Mouse (Mus musculus) yolk sac, embryonic 10.5 days (tissue): ENCODE measurements around the gene Arf5.

Experiments
- DNase-seq: peaks from one replicate; pipeline ENCODE4 v3.0.0-alpha.2; 2017; ENCODE audit warnings: low spot score

Gene Arf5

DNA sequence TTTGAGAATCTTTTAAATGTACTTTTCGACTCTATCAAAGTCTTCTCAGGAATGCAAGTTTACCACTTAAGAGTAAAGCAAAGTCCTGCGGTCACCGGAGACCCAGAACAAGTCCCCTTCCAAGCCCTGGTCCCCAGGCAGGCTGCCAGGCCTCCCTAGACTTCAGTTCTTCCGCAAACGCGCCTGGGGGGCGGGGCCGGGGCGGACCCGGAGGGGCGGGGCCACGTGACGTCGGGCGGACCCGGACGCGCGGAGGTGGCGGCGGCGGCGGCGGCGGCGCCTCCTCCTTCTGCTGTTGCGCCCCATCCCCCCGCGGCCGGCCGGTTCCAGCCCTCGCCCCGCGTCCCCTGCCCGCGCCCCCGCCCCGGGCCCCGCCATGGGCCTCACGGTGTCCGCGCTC is at the start of gene Arf5:
Gene Arf5, plus strand, starts transcription at position 248 of the 400 bp plus-strand sequence.
- DNase-seq: peak; percentile 89

DNA sequence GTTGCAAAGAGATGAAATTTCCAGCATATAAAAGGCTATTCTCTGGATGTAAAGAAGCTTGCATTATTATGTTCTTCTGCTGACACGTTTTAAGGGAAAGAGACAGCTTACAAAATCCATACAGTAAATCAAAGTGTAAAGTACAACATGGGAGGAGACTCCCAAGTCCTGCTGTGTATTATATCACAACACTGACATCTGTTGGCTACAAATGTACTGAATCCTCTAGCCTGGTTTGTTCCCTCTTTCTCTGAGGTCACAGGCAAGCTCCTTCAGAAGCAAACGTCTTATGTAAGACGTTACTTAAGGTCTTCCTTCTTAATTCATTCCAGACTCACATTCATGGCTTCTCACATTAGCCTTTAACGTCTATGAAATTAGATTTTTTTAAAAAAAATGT is 41.4 kb upstream of the Arf5 start:
- DNase-seq: no peak

DNA sequence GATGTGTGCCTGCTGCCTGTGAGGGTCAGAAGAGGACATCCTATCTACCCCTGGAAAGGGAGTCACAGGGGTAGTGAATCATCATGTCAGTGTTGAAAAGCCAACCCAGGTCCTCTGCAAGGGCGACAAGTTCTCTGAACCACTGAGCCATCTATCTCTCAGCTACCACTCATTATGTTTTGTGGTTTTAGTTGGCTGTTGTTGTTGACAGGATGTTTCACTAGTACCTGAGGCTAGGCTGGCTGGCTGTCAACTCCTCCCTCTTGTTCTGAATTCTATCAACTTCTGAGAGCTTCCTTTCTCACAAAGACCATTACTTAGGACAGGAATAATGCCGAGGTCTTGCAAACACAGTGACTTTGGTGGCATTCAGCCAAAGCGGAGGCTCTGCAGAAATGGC is 38.2 kb upstream of the Arf5 start:
- no peak for DNase-seq

DNA sequence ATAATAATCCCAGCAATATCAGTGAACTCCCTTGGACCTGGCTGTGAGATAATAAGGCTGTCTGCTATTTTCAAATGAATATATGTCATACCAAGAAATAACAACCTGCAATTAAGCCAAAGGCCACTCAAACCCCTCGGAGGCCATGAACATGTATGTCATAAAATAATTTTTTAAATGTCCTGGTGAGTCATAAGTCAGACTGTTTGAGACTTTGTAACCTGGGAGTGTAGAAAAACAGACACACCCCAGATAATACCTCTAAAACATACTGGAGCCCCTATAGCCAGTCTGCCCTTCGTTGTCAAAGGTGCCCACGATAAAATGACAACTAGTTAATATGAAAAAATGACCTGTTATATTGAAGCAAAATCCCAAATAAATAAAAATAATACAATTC is 34.3 kb upstream of the Arf5 start:
- DNase-seq: no peak

DNA sequence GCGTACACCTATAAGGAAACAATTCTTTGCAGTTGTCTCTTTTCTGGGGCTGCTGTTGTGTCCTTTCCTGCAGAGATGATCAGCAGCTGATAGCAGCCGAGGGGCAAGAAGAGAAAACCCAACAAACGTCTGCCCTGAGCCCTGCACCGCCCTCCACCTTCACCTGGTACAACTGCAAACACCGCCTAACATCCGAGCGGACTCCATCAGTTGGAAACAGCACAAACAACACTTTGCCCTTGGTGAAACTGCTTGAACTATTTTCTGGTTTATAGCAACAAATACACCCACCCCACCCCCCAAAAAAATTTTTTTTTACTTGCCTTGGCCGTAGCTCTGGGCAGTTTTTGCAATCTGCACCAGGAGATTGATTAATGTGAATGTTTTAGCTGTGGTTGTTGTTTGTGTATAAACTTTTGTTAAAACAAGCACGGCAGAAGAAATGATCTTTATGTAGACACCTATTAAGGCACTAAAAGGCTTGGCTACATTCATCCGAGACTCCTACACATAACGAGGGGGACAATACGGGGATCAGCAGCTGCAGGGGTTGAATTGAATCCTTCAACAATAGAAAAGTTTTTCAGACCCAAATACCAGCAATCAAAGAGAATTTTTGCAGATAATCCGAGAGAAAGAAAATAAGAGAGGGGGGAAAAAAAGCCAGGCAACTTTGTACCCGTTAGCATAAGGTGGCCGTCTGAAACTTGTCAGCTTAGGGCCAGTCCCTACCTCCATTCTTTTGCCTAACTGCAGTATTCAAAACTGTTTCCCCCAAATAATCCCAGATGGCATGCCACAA is 27.1 kb upstream of the Arf5 start:
- no peak for DNase-seq

DNA sequence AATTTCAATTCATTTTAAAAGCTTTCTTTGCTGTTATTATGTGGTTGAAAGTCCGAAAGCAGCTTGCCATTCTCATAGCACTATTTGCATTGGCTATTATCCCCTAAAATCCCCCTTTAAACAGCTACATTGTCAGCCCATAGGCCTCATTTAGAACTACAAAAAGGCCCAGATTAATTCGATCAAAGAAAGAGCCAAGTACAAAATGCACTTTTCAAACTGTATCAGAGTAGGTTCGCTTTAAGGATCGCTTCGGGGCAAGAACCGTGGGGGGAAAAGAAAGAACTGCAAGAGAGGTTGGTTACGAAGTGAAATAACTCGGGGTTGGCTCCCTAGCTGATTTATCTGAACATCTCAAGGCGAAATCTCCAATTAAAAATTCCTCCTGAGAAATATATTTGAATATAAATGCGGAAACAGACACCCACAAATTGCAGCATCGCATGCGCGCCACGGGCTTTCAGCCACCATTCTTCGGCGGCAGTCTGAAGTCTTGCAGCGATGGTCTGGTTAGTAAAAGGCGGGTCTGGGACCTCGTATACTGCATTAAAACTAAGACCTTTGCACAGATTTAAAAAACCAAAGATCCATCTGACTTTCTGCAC is 26.4 kb upstream of the Arf5 start:
- peak; percentile 11 for DNase-seq

DNA sequence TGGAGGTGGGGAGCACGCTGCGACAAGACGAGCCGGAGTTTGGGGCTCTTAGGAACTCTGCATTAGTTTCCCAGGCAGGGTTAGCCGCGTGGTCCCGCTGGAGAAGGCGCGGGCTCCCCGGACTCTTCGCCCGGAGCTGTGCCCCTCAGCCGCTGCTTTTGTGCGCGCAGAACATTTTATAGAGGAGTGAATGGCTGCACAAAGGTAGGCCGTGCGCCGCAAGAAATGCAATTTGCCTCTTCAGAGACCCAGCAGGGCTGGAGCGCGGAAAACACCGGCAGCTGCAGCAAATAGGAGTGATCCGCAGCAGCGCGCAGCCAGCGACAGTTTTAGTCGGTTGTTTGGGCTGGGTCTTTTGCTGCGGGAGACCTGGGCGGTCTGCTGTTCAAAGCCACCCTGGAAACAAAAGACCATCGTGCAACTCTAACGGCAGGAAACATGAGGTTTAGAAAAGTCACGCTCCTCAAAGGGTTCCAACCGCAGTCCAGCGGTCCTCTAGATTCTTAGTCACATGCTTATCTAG is 25.6 kb upstream of the Arf5 start, which contains the start of gene Zfp800:
Gene Zfp800, minus strand, starts transcription at position 325 of the 523 bp plus-strand sequence.
- peak; percentile 18 for DNase-seq

DNA sequence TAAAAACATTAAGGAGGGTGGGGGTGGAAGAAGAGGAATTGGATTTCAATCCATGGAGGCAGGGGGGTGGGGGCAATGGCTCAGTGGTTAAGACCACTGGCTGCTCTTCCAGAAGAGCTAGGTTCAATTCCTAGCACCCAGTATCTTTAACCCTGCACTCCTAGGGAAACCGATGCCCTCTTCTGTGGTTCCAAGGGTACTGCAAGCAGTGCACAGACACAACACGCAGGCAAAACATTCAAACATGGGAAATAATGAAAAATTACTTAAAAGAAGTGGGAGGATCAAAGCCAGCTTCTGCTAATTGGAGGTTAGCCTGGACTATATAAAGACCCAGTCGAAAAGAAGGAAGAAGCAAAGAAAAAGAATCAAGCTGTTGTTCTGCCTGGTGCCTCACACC is 24.6 kb upstream of the Arf5 start:
- no peak for DNase-seq

DNA sequence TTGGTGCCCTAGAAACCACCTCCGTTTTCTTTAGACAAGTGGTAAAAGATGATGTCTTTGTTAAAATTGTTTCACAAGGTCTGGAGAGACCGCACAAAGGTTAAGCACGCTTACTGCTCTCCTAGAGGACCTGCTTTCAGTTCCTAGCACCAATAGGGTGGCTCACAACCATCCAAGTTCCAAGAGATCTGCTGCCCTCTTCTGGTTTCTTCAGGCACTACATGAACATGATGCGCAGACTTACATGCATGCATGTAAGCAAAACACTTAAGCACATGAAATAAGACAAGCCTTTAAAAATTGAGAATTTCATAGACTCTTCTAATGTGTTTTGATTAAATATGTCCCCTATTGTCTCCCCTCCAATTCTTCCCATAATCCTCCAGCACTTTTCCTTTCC is 23.6 kb upstream of the Arf5 start:
- no peak for DNase-seq

DNA sequence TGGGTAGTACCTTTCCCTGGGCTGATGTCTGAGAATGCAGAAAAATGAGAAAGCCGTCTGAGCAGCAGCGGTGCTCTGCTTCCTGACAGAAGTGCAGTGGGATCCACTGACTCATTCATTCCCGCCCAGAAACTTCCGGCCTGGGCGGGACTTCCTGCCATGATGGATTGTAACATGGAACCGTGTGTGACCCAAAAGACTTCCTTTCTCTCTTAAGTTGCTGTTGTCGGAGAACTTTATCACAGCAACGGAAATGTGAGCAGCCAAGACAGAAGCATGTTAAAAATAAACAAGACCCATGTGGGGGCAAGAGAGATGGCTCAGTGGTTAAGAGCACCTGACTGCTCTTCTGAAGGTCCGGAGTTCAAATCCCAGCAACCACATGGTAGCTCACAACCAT is 13.3 kb upstream of the Arf5 start:
- no peak for DNase-seq

DNA sequence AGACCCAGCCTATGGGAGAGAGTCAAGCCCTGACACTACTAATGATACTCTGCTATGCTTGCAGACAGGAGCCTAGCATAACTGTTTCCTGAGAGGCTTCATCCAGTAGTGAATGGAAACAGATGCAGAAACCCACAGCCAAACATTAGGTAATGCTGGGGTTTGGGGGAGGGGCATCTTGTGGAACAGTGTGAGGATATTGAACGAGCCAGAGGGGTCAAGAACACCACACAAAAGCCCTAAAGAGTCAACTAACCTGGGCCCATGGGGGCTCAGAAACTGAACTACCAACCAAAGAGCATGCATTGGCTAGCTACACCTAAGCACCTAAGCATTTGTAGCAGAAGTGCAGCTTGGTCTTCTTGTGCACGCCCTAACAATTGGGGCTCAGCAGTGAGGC is 12.1 kb upstream of the Arf5 start:
- no peak for DNase-seq

DNA sequence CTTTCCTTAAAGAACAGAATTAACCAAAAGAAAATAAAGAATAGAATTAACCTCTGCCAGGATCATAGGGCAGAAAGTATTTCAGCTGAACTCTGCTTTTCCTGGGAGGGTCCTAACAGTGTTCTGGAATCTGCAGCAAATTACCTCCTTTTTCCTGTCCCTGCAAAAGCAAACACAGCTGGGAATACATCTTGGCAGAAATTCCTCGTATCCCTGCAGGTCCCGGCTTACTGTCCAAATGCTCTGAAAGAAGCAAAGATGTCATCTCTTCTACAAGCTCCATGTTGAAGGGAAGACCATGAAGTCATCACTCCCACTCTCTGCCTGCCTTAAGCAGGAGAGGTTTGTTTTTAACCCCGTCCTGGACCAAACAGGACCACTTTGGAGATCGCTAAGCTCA is 6.4 kb upstream of the Arf5 start:
- no peak for DNase-seq

DNA sequence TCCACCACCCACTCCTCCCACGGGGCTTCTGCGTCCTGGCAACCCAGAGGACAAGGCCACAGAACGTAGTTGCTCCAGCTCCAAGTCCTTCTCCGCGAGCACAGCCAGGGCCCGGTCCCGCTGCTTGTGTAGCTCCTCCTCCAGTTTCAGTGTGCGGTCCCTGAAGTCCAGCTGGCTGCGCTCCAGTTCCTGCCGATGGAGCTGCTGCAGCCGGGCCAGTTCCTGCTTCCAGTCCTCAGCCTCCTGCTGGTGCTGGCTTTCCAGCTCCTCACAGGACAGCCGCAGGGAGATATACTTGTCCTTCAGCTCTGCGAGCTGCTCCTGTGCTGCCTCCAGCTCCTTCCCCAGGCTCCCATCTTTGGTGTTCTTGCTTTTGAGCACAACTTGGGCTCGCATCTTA is 4.9 kb upstream of the Arf5 start:
- DNase-seq: no peak

DNA sequence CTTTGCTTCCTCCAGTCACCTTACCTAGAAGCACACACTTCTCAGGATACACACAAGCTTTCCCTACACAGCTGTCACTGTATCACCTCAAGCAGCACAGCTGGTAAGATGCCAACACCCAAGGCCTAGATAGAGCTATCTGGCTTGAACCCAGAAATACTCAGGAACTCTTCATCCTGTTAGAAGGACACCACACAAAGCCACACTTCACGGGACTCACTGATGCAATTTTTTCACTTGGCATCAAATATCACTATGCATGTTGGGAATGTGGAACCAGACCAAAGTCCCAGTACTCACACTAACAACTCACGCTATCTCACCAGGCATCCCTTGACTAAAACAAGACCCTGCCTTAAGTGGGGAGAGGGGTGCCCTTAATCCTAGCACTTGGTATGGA is 3.7 kb upstream of the Arf5 start:
- DNase-seq: no peak

DNA sequence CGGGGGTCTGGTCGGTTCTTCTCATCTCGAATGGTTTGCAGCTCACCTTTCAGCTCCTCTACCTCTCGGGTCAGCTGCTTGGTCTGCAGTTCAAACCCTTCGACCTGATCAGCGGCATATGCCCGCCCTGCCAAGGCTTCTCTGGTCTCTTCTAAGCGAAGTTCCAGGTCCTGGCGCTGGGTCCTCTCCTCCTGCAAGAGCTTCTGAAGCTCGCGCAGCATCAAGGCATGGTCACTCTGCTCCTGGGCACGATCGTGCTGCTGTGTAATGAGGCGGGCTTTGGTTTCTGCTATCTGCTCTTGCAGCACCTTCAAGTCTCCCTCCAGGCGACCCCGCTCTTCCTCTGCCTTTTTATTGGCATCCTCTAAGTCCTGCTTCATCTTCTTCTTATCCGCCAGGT is 3.0 kb upstream of the Arf5 start:
- no peak for DNase-seq

DNA sequence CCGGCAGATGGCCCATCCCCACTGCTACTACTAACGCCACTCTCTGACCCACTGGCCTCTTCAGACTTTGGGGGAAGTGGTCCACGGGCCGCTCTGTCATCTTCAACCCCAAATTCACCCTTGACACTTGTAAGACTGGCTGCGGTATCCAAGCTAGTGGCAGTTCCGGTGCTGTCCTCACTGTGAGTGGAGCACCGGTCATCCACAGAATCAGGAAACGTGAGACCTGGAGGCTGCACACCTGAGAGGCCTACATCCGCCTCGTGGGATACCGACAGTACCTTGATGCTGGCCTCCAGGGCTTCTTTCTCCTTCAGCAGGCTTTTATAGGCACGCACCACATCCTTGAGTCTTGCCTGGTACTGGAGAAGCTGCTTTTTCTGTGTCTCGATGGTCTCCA is 2.5 kb upstream of the Arf5 start:
- DNase-seq: no peak

DNA sequence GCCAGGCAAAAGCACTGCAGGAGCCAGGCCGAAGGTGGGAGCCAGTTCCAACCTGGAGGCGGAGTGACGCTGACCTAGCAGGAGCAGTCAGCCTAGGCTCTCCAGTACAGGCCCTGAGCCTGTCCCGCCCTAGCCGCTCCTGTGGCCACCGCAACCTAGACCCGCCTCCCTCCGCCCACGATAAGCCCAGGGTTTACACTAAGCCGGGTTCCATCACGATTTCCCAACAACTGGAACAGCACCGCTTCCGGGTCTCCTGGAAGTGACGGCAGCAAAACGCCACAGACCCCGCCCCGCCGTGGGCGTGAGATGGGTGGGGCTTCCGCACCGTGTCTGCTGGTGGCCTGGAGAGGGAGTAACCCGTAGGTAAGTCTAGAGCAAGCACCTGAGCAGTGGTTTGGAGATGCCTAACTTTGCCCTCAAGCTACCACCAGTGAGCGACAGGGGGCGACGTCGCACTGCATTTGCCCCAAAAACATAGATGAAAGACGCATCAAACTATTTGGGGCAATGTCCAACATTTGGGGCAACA is 1.8 kb upstream of the Arf5 start:
- DNase-seq: peak; percentile 98

DNA sequence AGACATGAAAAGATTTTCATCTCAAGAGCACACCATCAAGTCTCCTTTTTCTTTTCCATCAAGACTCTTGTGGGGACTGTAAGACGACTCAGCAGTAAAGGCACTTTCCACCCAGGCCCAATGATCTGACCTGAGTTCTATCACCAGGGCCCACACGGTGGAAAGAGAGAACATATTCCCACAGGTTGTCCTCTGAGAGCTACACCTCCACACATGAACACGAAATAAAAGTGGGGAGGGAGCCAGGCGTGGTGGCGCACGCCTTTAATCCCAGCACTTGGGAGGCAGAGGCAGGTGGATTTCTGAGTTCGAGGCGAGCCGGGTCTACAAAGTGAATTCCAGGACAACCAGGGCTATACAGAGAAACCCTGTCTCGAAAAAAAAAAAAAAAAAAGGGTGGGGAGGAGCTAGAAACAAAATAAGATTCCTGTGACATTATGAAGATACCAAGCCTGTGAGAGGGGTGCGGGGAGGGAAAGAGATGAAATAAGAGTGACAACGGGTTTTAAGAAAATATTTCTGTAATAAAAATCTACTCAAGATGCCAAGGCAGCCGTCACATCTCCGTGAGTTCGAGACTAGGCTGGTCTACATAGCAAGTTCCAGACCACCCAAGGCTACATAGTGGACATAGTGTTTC is 589 bp upstream of the Arf5 start:
- DNase-seq: peak; percentile 26

DNA sequence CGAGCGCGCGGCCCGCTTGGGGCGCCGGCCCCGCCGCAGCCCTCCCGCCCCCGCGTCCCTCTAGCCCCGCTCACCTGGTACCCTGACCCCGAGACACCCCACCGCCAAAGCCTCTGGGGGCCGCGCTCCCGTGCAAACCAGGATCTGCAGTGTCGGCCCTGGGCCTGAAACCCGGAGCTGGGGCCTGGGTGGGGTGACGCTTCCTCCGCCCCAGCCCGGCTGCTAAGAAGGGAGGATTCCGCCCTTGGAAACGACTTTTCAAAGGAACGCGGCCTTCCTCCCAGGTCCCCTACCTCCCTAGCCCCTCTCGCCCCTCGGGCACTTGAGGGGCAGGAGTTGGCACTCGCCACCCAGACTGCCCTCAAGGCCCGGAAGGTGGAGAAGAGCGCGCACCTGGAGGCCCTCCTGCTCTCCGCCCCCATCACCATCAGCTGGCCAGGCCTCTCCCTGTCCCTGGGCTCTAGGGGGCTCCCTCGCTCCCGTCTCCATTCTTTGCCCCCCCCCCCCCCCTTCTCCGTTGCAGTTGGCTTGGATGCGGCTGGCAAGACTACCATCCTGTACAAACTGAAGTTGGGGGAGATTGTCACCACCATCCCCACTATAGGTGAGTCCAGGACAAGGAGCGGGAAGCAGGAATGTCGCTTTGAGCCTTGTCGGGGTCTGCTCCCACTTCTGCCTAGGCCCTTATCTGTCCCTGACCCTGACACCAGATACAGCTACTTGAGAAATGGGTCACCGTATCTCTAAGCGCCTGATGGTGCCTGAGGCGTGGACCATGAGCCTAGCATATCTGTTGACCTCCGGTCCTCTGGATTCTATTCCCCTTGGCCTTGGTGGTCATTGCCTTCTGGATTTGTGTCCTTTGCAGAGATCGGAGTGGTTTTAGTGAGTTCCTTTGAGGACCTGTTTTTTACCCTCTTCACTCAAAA is 671 bp downstream of the Arf5 start:
- DNase-seq: peak; percentile 75

DNA sequence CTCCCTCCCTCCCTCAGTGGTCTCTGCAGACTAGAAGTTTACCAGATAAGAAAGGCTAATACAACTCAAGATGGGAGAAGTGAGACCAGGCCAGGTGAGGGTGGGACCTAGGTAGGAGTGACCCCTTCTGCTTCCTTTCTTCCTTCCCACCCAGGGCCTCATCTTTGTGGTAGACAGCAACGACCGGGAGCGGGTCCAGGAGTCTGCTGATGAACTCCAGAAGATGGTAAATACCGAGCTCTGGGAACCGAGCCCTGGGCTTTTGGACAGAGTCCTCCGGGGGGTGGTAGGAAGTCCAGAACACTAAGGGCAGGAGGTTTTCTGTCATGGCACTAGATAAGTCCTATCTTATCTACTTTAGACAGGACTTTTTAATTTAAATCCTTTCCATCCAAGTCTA is 1.7 kb downstream of the Arf5 start:
- no peak for DNase-seq

DNA sequence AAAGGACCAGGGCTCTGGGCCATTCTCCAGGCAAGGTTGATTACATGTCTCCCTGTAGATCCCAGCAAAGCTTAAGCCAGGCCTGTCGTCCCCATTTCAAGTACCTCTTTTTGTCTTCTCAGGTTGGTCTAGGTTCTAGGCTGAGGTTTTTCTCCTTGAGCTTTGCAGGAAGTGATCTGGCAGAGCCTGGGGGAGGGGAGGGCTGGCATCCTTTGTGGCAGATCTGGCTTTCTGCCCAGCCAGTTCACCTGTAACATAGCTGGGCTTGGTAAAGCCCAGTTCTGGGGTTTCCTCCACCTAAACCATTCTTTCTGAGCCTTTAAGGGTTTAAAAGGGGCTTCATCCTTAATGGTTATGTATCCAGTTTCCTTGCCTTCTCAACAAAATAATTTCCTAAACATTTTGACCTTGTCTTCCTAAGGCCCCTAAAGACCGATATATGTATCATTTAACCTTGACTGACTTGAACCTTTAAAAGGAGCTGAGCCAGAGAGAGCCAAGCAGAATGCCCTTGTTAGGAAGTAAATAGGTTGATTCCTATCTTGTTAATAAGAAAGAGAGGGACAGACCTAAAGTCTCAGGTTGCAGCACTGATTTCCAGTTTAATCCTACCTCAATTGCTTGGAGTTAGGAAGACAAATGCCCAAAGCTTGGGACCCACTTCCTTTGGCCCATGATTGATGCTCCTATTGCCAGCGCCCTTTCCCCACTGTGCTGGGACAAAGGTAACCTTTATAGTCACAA is 3.9 kb downstream of the Arf5 start, which contains the start of gene Fscn3:
Gene Fscn3, plus strand, starts transcription at position 694 of the 744 bp plus-strand sequence.
- no peak for DNase-seq
